Mouse (Mus musculus) adipocyte (in vitro differentiated cells): Measurements from ENCODE around the gene Trat1.

ENCODE experiments used
- DNase-seq: peaks from one replicate; pipeline ENCODE4 v3.0.0-alpha.2; 2016; ENCODE audit warnings: low spot score

The Trat1 gene

GRCm38 (mm10) chr16:48719679-48720078, 52.1 kb downstream of the Trat1 start:
- DNase-seq: peak; percentile 8

GRCm38 (mm10) chr16:48716343-48716742, 55.5 kb downstream of the Trat1 start:
- DNase-seq: no peak

- DNase-seq: no peak
Measured at GRCm38 (mm10) chr16:48701896-48702295, 69.9 kb downstream of the Trat1 start.
